Mouse (Mus musculus): Measurements from ENCODE around the gene Palm2.

Palm2 gene

DNA sequence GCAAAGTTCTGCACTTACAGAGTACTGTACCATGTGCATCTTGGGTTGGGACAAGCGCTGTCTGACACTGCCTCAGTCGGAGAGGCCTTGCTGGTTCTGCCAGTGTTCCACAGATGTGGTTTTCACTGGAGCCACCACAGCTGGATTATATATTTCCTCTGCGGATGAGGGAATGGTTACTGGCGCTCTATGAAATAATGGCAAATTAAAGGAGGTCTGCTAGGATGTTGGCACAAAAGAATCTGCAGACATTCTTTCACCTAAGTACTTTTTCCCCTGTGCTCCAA, 135.0 kb downstream of the Palm2 start:
- CTCF ChIA-PET = no interaction called here

DNA sequence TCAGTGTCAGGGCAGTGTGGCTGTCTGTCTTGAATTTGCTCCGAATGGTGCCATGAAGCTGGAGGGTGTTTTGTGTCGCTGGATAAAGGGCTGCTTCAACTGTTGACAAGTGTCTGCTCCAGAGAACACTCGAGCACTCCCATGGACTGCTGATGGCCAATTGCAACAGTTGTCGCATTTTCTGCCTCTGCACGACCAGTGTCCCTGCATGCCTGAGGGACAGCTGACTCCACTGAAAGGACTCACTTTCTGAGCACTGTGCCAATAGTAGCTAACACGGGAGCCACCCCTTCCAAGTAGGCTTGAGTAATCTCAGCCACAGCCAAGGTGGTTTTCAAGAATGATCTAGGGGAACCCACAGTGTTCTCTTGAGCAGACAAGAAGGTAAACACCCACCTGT, 135.7 kb downstream of the Palm2 start:
- CTCF ChIA-PET = no interaction called here

DNA sequence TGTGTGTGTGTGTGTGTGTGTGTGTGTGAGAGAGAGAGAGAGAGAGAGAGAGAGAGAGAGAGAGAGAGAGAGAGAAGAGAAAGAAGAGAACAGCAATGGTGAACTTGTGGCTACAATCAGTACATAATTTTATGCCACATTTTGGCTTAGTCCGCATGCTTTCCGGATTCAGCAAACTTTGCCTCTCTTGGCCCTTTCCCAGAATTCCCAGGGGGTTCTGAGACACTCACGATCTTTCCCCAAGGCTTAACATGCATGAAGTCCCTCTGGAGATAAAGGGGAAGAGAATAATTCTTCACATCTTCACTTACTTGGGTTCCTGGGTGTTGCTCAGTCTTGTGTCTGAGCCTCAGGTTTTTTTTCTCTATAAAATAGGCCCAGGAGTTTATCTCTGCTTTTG, 136.2 kb downstream of the Palm2 start:
- CTCF ChIA-PET = no interaction called here

DNA sequence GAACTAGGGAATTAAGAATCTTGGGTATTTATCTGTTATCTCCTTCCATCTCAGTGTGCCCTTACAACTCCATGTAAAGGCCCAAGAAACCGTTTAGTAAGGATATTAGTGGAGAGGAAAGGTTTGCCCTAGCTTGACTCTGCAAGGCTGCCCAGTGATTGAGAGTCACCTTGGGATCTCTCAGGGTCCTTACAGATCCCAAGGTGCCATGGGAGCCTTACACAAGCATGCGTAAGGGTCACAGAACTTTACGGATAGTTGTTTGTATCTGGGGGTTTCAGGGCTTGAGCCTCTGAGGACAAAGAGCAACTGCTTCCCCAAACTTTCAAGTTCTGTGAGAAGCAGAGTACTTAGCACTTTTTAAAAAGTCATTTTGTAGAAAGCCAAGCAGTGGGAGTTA, 140.1 kb downstream of the Palm2 start:
- CTCF ChIA-PET = no interaction called here

DNA sequence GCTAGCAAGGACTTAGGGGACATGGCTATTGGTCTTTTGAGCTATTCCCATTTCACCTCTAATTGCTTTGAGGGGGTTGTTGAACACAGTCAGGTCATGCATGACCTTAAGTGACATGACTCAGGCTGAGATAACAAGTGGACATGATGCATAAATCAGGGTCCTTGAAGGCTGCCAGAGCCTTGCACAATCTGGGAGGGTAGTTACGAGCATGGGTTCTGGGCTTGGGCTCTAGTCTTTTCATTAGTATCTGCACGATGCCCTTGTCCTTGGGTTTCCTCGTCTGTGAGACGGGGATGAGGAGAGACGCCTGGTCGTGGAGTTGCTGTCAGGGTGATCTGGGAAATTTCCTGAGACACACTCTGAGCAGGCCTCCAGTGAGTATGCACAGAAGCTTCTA, 140.6 kb downstream of the Palm2 start:
- CTCF ChIA-PET = no interaction called here

DNA sequence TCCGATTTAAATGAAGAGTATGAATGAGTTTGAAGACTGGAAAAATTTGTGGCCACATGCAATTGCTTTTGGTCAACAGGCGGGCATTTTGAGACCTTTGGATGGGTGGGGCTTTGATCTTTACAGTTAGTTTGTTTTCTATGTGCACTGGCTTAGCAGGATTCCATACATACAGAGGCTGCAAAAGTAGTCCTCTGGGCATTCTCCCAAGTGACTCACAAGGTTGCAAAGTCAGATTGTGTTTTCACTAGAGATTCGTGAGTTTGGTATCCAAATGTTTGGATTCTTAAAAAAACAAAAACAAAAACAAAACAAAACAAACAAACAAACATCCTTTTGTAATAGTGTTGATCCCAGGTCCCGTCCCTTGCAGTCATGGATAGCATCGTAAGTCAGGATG, 141.6 kb downstream of the Palm2 start:
- CTCF ChIA-PET = no interaction called here

DNA sequence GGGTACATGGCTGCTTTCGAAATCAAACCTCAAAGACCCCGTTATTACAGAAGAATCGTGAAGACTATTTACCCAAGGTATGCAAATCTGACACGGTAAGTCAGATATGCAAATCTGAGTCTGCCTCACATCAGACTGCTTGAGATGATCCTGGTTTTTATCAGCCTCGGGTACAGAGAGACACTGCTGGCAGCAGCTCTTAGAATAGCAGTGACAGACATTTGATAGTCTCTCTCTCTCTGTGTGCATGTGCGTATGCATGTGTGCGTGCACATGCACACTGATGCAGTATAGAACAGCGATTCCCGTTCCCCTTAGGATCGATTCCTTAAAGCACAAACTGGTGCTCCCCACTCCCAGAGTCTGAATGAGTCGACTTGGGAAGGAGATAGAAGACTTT, 142.0 kb downstream of the Palm2 start:
- CTCF ChIA-PET = no interaction called here

DNA sequence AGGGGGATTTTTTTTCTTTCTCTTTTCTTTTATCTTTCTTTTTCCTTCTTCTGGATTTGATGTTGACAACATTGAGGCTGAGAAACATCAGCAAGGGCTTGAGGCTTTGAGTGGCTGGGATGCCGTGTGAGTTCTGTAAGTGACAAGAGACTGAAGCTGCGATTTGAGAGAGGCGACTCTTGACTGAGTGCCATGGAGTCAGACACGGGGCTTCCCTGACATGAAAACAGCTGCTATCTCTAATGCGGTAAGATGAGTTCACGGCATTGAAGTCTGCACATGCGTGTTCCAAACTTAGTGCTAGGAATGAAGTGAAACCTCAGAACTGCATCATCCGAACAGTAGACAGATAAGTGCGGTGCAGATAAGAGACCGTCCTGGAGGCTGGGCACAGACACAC, 145.6 kb downstream of the Palm2 start:
- CTCF ChIA-PET = no interaction called here

DNA sequence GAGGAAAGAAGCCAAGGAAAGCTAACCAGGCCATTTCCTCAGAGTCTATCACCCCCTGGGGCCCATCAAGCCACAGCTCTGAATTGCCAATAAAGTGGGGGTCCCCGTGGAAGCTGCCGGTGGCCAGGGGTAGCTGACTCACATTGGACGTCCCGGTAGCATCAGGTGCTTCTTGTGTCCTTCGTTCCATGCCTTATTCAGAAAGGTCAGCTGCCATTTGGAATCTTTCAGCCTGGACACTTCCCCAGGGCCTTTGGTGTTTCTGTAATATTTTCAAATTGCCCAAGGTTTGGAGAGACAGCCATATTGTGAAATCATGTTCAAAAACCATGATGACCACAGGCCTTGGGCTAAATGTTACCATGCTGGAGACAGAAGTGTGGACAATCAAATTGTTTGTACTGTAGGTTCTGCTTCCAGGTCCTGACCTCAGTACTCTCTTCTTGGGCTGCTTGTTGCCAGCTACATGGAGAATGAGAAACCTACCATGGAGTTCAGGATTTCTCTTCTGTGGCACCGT, 151.3 kb downstream of the Palm2 start:
- CTCF ChIA-PET = no interaction called here

DNA sequence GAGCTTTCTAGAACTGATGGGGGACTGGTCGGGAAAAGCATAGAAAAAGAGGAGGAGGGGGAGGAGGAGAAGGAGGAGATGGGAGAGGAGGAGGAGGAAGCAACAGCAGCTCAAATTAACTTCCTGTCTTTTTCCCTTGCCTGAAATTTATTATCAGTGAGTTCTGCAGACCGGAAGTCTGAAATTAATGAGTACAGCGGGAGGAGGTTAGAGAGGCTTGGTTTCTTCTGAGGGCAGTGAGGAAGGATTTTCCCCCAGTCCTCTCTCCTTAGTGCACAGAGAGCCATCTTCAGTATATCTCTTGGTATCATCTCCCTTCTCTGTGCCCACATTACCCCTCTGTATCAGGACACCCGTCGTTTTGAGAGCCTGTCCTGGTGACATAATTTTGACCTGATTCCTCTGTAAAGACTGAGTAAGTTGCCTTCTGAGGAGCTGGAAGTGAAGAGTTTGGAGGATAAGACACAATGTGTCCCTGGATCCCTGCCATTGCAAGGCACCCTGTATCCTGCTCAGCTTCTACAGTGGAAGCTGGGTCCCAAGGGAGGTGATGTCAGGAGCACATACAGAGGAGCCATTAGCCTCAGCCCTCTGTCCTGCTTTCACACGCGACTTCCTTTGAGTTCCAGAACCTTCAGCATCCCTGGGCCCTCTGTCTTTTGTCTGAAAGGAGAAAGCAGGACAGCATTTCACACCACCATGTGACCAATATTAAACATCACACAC, 153.0 kb downstream of the Palm2 start:
- CTCF ChIA-PET = no interaction called here

DNA sequence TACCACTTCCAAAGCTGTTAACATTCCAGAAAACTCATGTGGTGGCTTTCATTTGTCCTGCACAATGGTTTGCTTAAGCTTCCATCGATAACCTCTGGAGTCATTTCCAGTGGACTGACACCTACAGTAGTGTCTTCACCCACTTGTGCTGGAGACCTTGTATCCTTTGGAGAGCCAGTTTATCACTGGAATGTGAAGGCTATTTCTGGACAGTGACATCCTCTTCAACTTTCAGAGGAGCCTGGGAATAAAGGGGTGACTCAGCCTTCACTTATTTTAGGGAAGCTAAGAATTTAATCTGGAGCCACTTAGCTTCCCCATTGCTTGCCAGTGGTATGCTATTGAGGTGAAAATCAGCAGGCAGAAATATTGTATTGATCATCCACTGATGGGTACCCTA, 154.3 kb downstream of the Palm2 start:
- CTCF ChIA-PET = no interaction called here

DNA sequence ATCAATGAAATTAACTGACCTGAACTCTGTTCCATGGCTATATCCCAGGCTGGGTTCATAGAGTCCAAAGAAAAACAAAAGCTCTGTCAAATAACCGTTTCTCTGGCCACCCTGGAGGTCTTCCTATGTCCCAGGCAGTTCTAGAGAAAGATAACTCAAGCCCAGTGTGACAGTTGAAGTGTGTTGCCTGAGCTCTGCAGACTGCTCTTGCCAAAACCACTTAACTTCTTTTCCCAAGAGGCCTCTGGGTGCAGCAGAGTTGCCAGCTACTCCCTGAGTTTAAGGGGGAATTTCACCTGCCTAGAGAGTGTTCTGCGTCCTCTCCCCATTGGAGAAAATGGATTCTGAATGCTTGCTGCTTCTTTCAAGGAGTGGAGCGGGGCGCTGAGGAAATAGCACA, 158.7 kb downstream of the Palm2 start:
- CTCF ChIA-PET = no interaction called here

DNA sequence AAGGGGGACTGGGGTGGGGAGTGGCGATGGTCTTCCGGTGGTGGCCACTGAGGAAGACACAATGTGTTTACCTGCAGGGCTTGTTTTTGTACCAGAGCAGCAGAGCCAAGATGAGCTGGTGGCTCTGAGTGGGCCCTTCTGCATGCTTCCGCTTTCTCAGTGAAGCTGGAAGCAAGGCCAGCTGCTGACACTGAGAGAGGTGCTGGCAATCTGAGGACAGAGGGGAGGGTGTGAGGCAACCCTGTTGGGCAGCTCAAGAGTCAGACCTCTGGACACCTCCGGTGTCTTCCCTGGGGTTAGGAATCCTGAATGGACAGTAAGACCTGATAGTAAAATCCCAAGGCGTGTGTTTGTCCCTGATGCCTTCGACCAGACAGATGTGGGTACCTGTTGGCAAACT, 165.9 kb downstream of the Palm2 start:
- CTCF ChIA-PET = no interaction called here

DNA sequence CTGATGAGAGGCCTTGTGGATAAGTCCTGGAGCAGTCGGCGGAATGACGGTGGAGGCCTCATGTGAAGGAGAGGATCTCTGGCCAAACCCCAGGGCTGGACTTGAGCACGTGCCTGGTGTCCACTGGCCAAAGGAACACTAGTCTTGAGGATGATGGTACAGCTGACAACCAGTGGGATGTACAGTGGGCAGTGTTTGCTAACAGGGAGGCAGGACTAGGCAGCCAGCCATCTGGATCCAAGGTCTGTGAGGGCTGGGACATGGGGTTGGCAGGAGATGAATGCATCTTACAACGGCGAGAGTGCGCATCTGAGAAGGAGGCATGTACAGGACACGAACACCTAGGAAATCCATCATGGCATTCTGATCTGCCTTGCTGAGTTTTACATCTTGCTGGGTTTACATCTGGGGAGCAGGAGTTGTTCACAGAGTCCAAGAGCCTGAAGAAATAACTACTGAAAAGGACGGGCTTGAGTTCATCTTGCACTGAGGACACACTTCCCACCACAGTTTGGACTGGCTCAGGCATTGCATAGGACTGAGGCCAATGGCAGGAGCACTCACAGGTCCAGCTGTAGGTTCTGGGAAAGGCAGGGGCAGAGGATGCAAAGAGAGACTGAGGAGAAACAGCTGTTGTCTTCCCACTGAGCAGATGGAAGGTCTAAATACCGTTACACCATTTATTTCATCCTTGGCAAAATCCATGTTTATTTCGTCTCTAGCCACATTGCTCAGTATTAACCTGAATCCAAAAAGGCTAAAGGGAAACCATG, 166.8 kb downstream of the Palm2 start:
- CTCF ChIA-PET = no interaction called here

DNA sequence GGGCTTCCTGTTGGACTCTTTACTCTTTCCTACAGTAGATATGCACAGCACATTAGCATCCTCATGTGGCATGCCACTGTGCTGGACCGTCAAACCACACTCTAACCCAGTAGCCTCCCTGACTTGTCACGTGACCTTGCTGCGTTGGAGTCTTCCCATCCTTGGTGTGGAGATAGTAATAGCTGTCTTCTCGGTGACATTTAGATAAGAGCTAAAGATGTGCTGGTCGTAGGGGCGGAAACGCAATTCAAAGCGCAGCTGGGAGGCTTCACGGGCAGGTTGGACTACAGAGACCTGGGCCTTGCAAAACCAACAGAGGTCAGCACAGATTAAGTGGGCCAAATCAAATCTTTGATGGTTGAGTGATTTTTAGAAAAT, 167.4 kb downstream of the Palm2 start:
- CTCF ChIA-PET = no interaction called here

DNA sequence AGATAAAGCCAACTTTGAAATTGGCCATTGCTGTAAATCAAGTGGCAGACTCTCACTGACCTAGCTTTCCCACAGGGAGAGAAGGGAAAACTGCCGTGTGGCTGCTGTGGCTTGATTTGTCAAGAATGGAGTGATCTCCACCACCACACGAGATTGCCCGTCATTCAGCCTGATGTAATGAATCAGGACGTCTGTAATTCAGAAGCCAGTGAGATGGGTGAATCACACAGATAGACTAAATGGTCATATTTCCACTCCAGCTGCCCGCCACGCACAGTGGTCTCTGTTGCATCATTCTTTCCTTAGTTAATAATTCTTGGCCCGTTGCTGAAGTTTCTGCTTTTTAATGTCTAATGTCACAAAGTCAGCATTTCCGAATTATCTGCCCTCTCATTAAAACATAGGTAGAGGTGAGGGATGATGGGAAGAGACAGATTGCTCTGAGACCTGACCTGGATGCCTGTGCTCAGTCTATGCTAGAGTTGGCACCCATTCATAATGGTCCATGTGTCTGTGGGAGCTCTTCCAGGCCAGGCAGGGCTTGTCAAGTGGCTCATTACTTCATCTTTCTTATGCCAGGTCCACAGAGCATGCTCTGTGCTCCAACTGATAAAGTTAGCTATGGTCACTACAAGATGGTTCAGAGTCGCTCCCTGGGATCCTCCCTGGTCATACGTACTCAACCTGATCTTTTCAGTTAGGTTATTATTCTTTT, 168.0 kb downstream of the Palm2 start:
- CTCF ChIA-PET = no interaction called here

DNA sequence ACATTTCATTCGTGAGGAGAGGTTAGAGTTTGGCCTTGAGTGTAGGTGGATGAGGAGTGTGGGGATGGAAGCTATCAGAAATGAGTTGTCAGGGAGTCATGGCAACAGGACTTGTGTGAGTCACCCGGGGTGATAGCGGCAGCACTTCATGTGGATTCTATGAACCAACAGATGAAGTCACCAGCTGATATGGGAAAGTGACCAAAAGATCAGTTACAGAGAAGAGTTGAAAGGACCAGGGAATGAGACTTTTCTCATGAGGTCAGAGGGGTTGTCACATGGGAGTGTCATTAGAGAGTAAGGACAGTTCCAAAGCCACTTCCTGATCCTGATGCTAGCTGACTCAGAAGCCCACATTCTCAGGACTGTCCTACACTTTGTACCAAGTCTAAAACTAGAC, 172.2 kb downstream of the Palm2 start:
- CTCF ChIA-PET = no interaction called here

DNA sequence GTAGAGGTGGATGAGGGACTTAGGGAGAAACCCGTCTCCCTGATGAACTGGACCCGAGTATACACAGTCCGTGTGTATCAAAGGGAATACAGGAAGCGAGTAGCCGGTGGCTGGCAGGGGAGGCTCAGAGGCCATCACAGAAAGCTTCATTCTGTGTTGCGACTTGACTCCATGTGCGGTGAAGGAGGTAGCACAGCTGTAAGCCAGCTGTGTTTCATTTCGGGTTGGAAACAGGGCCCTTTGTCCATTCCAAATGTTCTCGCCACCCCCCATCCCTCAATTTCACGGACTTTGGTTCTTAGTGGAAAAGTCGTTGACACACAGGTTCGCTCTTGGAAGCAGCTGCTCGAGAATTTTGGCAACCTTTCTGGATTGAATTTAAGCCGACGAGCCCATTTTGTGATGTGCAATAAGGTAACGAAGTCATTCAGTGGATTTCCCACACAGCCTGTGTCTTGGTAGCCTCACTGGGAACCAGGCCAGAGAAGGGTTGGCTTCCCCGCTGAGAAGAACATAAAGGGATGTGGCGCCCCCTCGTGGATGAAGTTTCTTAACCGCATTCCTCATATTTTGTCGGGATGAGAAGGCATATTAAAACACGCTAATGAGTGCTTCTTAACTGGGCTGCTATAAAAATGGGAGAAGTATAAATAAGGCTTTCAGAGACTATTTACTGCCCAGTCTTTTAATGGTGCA, 173.3 kb downstream of the Palm2 start:
- CTCF ChIA-PET = no interaction called here

DNA sequence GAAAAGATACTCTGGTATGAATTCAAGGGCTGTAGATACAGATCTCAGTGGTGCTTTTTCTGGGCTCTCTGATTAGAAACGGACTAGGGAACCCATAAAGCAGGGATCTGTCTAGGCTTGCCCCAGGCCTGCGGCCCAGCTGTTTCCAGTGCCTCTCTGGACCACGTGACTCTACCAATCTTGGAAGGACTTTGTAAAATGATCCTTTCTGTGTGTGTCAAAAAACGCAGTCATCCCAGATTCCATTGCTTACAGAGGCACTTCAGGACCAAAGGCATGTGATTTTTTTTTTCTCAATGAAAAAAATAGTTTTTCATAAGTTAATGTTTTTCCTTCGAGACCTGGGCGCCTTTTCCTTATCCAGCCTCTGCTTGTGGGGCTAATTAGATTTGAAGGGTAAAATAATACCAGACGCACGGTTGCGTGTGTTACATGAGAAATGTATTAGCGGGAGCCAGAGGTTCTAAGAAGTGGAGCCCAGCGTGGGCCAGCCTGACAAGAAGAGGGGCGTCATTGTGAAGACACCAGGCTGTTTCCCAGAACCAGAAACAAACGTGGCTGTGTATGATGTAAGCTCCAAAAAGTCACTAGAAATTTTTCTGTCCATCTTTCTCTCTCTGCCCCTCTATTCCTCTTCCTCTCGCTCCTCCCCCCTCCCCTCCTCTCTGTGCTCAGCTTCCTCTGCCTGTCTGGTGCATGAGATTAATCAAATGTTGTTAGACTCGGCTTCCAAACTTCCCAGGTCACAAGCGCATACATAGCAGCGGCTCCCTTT, 177.4 kb downstream of the Palm2 start:
- CTCF ChIA-PET = no interaction called here

DNA sequence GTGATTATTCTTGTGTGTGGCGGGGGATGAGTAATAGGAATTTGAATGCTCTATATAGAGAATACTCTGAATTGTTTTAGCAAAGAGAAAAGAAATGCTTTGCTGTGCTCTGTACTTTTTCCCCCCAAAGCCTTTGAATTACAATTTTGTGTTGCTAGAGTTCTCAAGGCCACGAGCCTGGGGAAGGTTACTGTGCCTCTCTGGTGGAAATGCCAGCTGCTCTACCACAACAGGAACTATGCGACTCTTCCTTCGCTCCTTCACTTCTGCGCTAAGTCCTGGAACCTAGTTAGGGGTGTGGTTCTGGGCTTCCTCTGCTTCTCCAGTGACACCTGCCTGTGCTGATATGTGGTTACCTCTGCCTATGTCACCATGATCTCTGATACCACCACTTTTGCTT, 178.7 kb downstream of the Palm2 start:
- CTCF ChIA-PET = no interaction called here

DNA sequence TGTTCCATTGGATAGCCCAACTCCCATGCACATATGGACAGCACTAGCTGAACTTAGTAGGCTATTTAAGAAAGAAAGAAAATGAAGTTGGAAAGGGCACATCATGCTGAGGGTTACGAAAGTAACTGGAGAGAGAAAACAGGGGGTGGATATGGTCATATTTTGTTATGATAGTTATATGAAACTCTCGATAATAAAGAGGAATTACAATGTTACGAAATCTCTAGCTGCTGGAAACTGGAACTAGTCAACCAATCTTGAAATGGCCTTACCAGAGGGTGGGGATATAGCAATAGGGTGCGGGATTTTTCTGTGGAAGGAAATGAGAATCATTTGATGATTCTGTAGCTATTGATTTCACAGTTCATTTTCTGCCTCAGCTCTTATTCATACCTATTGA, 180.6 kb downstream of the Palm2 start:
- CTCF ChIA-PET = no interaction called here

DNA sequence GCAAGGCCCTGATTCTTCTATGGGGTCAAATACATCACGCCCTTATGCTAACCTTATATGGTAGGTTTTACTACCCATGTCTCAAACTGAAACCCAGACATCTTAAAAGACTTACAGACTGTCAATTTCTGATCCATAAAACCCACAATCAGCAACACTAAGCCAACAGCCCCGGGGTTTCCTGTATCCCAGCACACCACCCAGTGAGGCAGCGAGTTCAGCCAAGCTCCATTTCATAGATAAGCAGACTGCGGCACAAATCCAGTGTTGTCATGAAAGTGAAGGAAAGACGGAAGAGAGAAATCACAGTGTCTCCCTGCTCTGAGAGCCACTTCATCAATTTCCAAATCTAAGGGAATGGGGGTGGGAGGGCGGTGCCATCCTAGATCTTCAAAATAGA, 184.7 kb downstream of the Palm2 start:
- CTCF ChIA-PET = no interaction called here

Data from spleen, embryonic (tissue).